Mouse (Mus musculus) limb, embryonic 14.5 days (tissue): ENCODE results near the gene Cd164. TPM values are rescaled to one million over a fixed set of nuclear protein-coding genes. Genes with fewer than 3 reads are reported as not detected.

Experiments used
- ATAC-seq: fragments of 200-750 bp; cut with Nextera tagmentation; 2 replicates; pipeline ENCODE4 v1.8.0; 2017; ENCODE audit warnings: low read depth, moderate number of reproducible peaks, moderate TSS enrichment; ENCODE audit not compliant: low FRiP score
- DNase-seq: peaks from one replicate; pipeline ENCODE4 v3.0.0-alpha.2; 2015; ENCODE audit warnings: low spot score
- H3K27ac ChIP-seq: fragments of 300-500 bp; sonication (generic); replicated peaks from 2 replicates; pipeline ENCODE4 v1.5.1; 2014; ENCODE audit warnings: low read depth, mild to moderate bottlenecking, low read length, moderate library complexity, mixed read lengths
- H3K27me3 ChIP-seq: fragments of 300-500 bp; sonication (generic); 2 replicates; pipeline ENCODE4 v1.6.1; 2014; ENCODE audit warnings: low read length, mixed read lengths; ENCODE audit not compliant: control insufficient read depth, insufficient read depth
- H3K36me3 ChIP-seq: fragments of 300-500 bp; sonication (generic); 2 replicates; pipeline ENCODE4 v1.6.1; 2014; ENCODE audit warnings: mild to moderate bottlenecking, low read length, moderate library complexity, mixed read lengths; ENCODE audit not compliant: control insufficient read depth, insufficient read depth
- H3K4me1 ChIP-seq: fragments of 300-500 bp; sonication (generic); 2 replicates; pipeline ENCODE4 v1.6.1; 2014; ENCODE audit warnings: antibody characterized with exemption, low read length, mixed read lengths; ENCODE audit not compliant: control insufficient read depth, insufficient read depth
- H3K4me2 ChIP-seq: fragments of 300-500 bp; sonication (generic); replicated peaks from 2 replicates; pipeline ENCODE4 v1.6.1; 2014; ENCODE audit warnings: low read depth, mild to moderate bottlenecking, low read length, moderate library complexity; ENCODE audit not compliant: severe bottlenecking
- H3K4me3 ChIP-seq: fragments of 300-500 bp; sonication (generic); replicated peaks from 2 replicates; pipeline ENCODE4 v1.5.1; 2014; ENCODE audit warnings: low read length
- H3K9ac ChIP-seq: fragments of 300-500 bp; sonication (generic); 2 replicates; pipeline ENCODE4 v1.6.1; 2014; ENCODE audit warnings: mild to moderate bottlenecking, low read depth, low read length, moderate library complexity; ENCODE audit not compliant: severe bottlenecking
- H3K9me3 ChIP-seq: fragments of 300-500 bp; sonication (generic); 2 replicates; pipeline ENCODE4 v1.6.1; 2016; ENCODE audit warnings: low read length; ENCODE audit not compliant: control insufficient read depth
- POLR2A ChIP-seq: fragments of 200-500 bp; IDR thresholded peaks from 2 replicates; pipeline ENCODE4 v1.8.0; 2012; ENCODE audit warnings: inconsistent platforms, mild to moderate bottlenecking, moderate library complexity, borderline replicate concordance; ENCODE audit not compliant: insufficient read depth, insufficient read length; ENCODE audit errors: extremely low read depth
- WGBS: fragments of 180-500 bp; shearing (Covaris S2); extraction: QIAGEN DNeasy Blood & Tissue Kit; methylation state at CpG from one replicate; pipeline ENCODE4 v1.1.7; 2014; 5-methylcytosine and 5-hydroxymethylcytosine counted together
- polyA plus RNA-seq, 2 experiments: library from polyadenylated mRNA; depleted of rRNA in 1 of 2; stranded (reverse) in 1 of 2; unstranded in 1 of 2; fragments of >200 nt; fragmentation: Nextera tagmentation in 1 of 2; extraction: Ambion mirVana in 1 of 2; gene quantifications; 2 replicates each; pipeline versions ENCODE4 v1.2.1 to v1.2.3; 2012 to 2014

Gene Cd164
- polyA plus RNA-seq, 2 experiments = 160 to 209 TPM

GRCm38 (mm10) chr10:41543844-41544243 is 24.6 kb downstream of the Cd164 start:
- DNase-seq = no peak
- 0 out of 2 replicates have a peak, but pooled peaks cover 3% of the 10 kb centered on the region for H3K4me1 ChIP-seq
- no peaks in the 10 kb centered on the region for H3K9me3 ChIP-seq
- 0 out of 2 replicates have a peak, but pooled peaks cover 4% of the 10 kb centered on the region for H3K36me3 ChIP-seq
- no peak for ATAC-seq
- H3K9ac ChIP-seq = no peak overlapping the region
- no peaks in the 10 kb centered on the region for H3K27me3 ChIP-seq
- no peak overlapping the region for H3K27ac ChIP-seq
- H3K4me3 ChIP-seq = no peak overlapping the region
- 76% methylated on average over 2 of the region's 2 CpGs for WGBS
- H3K4me2 ChIP-seq = no peak overlapping the region
- TF ChIP-seq POLR2A = no peak

- ATAC-seq (no peak), DNase-seq (no peak)
- peaks cover 7% of the 10 kb centered on the region for H3K9me3 ChIP-seq
- no peaks in the 10 kb centered on the region for H3K36me3 ChIP-seq
- H3K27me3 ChIP-seq = no peaks in the 10 kb centered on the region
- no peak overlapping the region for H3K9ac ChIP-seq
- H3K4me3 ChIP-seq = no peak overlapping the region
- TF ChIP-seq POLR2A = no peak
- 0 out of 2 replicates have a peak, but pooled peaks cover 3% of the 10 kb centered on the region for H3K4me1 ChIP-seq
- H3K27ac ChIP-seq = no peak overlapping the region
- no peak overlapping the region for H3K4me2 ChIP-seq
- 8% methylated on average over 7 of the region's 7 CpGs for WGBS
Measured at GRCm38 (mm10) chr10:41544481-41545190, 25.4 kb downstream of the Cd164 start.

- 0 out of 2 replicates have a peak, but pooled peaks cover 3% of the 10 kb centered on the region for H3K4me1 ChIP-seq
- WGBS = 55% methylated on average over 7 of the region's 7 CpGs
- no peaks in the 10 kb centered on the region for H3K36me3 ChIP-seq
- H3K4me3 ChIP-seq = no peak overlapping the region
- no peak overlapping the region for H3K4me2 ChIP-seq
- TF ChIP-seq POLR2A = no peak
- DNase-seq (no peak), ATAC-seq (no peak)
- no peak overlapping the region for H3K27ac ChIP-seq
- no peaks in the 10 kb centered on the region for H3K27me3 ChIP-seq
- H3K9ac ChIP-seq = no peak overlapping the region
- peaks cover 7% of the 10 kb centered on the region for H3K9me3 ChIP-seq
Measured at GRCm38 (mm10) chr10:41545224-41545755, 26.1 kb downstream of the Cd164 start.

- Histone ChIP-seq H3K4me1 (peaks cover 11% of the 10 kb centered on the region), H3K4me3 (no peak overlapping the region), H3K9me3 (peaks cover 7% of the 10 kb centered on the region), H3K27ac (no peak overlapping the region), H3K9ac (no peak overlapping the region), H3K27me3 (no peaks in the 10 kb centered on the region), H3K36me3 (no peaks in the 10 kb centered on the region), H3K4me2 (no peak overlapping the region)
- WGBS = 48% methylated on average over 13 of the region's 13 CpGs
- no peak for TF ChIP-seq POLR2A
- DNase-seq (no peak), ATAC-seq (no peak)
Measured at GRCm38 (mm10) chr10:41546396-41547165, 27.4 kb downstream of the Cd164 start.

GRCm38 (mm10) chr10:41550711-41551110 is 31.5 kb downstream of the Cd164 start:
- H3K9me3 ChIP-seq = peaks cover 7% of the 10 kb centered on the region
- no peaks in the 10 kb centered on the region for H3K27me3 ChIP-seq
- H3K4me3 ChIP-seq = no peak overlapping the region
- peak overlapping the region; percentile 20; the same call in 1 of the 2 replicates for H3K27ac ChIP-seq
- no peak for ATAC-seq
- no peak overlapping the region for H3K9ac ChIP-seq
- 55% methylated on average over 7 of the region's 7 CpGs for WGBS
- peaks cover 30% of the 10 kb centered on the region for H3K4me1 ChIP-seq
- DNase-seq = no peak
- no peak overlapping the region for H3K4me2 ChIP-seq
- no peak for TF ChIP-seq POLR2A
- no peaks in the 10 kb centered on the region for H3K36me3 ChIP-seq
